Mouse (Mus musculus) G1E (cell line): ENCODE measurements around the gene Mtus2. TPM values are rescaled to one million over a fixed set of nuclear protein-coding genes. Genes with fewer than 3 reads are reported as not detected.

Experiments used
- ATAC-seq: 2 replicates; pipeline ENCODE4 v1.8.0; 2016; ENCODE audit warnings: mild to moderate bottlenecking; ENCODE audit not compliant: insufficient number of reproducible peaks, poor library complexity, low FRiP score, severe bottlenecking; ENCODE audit errors: extremely low read depth
- DNase-seq: peaks from one replicate; pipeline ENCODE4 v3.0.0; 2012; ENCODE audit warnings: low spot score
- H3K27me3 ChIP-seq: 2 replicates; pipeline ENCODE4 v1.6.1; 2012; ENCODE audit warnings: mild to moderate bottlenecking, low read length, inconsistent platforms; ENCODE audit not compliant: insufficient read depth
- H3K36me3 ChIP-seq: replicated peaks from 2 replicates; pipeline ENCODE3; 2012; ENCODE audit warnings: mild to moderate bottlenecking, inconsistent platforms
- H3K4me1 ChIP-seq: 2 replicates; pipeline ENCODE4 v1.6.1; 2012; ENCODE audit warnings: low read depth, low read length, inconsistent platforms, mixed read lengths; ENCODE audit not compliant: insufficient read depth
- H3K4me3 ChIP-seq: 2 replicates; pipeline ENCODE4 v1.5.1; 2012; ENCODE audit warnings: low read depth, mild to moderate bottlenecking, inconsistent platforms, low read length, moderate library complexity, mixed read lengths
- H3K9me3 ChIP-seq: replicated peaks from 2 replicates; pipeline ENCODE4 v1.6.1; 2012; ENCODE audit warnings: inconsistent platforms
- CTCF ChIP-seq: IDR thresholded peaks from 2 replicates; pipeline ENCODE4 v1.5.1; 2012; ENCODE audit warnings: low read depth, low read length, inconsistent platforms, mixed read lengths
- GATA1 ChIP-seq: IDR thresholded peaks from 2 replicates; pipeline ENCODE4 v1.6.1; 2012; ENCODE audit warnings: borderline replicate concordance, low read length, inconsistent platforms, mixed read lengths
- GATA2 ChIP-seq: IDR thresholded peaks from 2 replicates; pipeline ENCODE4 v1.6.1; 2012; ENCODE audit warnings: low read depth, low read length, inconsistent platforms, borderline replicate concordance
- POLR2AphosphoS5 ChIP-seq: IDR thresholded peaks from 2 replicates; pipeline ENCODE4 v1.6.1; 2012; ENCODE audit warnings: low read depth, low read length, inconsistent platforms; ENCODE audit not compliant: insufficient replicate concordance
- TAL1 ChIP-seq: conservative IDR thresholded peaks from 2 replicates; pipeline ENCODE4 v1.6.1; 2012; ENCODE audit warnings: low read depth, low read length, inconsistent platforms, mixed read lengths
- polyA plus RNA-seq: library from polyadenylated mRNA; stranded (reverse); fragments of >175 nt; gene quantifications from 2 replicates; pipeline ENCODE4 v1.2.3, GENCODE M21; 2012
- total RNA-seq, 2 experiments: library from RNA; stranded (forward) in 1 of 2; stranded (reverse) in 1 of 2; fragments of 200-1000 nt in 1 of 2; fragments of >200 nt in 1 of 2; fragmentation: Nextera tagmentation in 1 of 2; gene quantifications; 2 replicates each; pipeline ENCODE4 v1.2.3; 2014 to 2017

The Mtus2 gene
- total and polyA plus RNA-seq, 3 experiments = 1.1 TPM; not detected in 2

DNA sequence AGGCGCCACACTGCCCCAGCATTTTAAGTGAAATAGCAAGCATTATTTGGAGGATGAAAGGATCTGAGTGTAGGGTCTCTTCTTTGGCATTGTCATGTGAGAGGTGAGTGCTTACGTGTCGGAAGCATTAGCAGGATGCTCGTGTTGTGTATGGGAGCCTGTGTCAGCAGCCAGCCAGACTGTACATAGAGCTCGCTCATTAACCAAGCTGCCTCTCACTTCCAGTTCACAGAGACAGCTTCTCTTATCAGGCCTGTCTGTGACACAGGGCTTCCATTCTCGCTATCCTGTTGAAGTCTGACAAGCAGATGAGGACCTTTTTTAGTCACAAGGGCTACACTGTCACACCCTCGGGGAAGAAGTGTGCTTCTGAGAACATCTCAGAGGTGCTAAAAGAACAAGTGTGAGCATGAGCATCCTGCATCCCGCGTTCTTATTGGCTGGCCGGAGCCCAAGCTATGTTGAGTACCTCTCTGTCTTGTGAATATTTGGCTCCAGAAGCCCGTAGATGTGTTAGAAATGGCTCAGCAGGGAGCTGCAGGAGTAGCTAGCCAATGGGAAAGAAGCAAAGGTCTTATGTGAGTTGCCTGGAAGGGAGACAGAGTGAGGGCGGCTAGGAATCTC is 189.2 kb downstream of the Mtus2 start:
- Histone ChIP-seq H3K4me3 (no peak overlapping the region), H3K27me3 (no peaks in the 10 kb centered on the region), H3K4me1 (no peaks in the 10 kb centered on the region), H3K9me3 (peaks cover 58% of the 10 kb centered on the region), H3K36me3 (no peaks in the 10 kb centered on the region)
- ATAC-seq = no peak
- TF ChIP-seq TAL1 = no peak
- no peak for TF ChIP-seq GATA1
- no peak for TF ChIP-seq GATA2
- no peak for TF ChIP-seq CTCF
- TF ChIP-seq POLR2AphosphoS5 = no peak
- no peak for DNase-seq

- no peak for TF ChIP-seq GATA1
- ATAC-seq = no peak
- Histone ChIP-seq H3K4me3 (no peak overlapping the region), H3K27me3 (no peaks in the 10 kb centered on the region), H3K4me1 (no peaks in the 10 kb centered on the region), H3K9me3 (peaks cover 45% of the 10 kb centered on the region), H3K36me3 (no peaks in the 10 kb centered on the region)
- no peak for DNase-seq
Observed at GRCm38 (mm10) chr5:148151894-148152599, 194.9 kb downstream of the Mtus2 start.

DNA sequence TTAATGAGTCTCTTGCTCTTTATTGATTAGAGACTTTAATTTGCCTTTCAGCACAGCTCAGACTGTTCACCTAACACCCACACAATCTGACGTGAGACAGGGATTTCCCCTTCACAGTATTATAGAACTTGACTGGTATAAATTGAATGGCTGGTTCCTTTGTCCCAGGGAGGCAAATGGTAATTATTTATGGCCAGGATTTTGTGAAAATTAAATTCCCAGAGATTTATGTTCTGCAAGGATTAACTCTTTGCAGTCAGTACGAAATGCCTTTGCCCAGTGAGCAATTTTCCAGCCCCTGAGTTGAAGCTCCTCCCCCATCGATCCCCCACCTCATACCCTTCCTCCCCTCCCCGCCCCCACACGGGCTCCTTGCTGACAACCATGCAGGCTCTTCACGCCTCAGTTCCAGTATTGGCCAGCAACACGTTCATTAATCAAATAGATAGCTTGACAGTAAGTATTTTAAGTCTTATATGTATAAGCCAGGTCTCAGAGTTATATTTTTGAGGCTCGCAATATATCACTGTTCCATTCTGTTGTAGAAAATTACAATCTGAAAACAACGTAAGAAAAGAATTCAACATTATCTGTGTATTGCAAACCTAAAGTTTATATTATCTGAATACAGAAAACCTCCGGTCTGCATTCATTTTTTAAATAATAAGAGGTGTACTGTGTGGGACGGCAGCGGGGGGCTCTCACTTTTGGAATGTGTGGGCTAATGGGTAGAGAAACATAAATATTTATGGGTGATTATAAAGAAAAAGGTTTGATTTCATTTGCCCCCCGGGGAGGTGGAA is 195.7 kb downstream of the Mtus2 start:
- ATAC-seq (no peak), DNase-seq (no peak)
- Histone ChIP-seq H3K4me3 (no peak overlapping the region), H3K27me3 (no peaks in the 10 kb centered on the region), H3K36me3 (no peaks in the 10 kb centered on the region), H3K4me1 (no peaks in the 10 kb centered on the region), H3K9me3 (peaks cover 40% of the 10 kb centered on the region)
- TF ChIP-seq TAL1 = no peak
- no peak for TF ChIP-seq CTCF
- TF ChIP-seq GATA2 = no peak
- no peak for TF ChIP-seq GATA1
- no peak for TF ChIP-seq POLR2AphosphoS5

DNA sequence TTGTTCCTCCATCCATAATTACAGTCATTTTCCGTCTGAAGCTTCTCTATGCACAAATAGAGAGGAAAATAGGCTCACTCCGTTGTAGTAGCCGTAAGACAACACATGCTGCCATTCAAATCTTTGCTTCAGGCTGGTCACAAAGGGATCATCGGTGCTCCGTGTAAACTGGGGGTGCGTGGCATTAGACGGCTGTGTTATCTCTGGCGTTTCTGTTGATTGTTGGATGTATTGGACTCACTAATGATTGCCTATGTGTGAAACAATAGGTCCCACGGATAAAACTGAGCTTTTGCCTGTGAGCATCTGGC is 196.2 kb downstream of the Mtus2 start:
- no peaks in the 10 kb centered on the region for H3K4me1 ChIP-seq
- H3K36me3 ChIP-seq = no peaks in the 10 kb centered on the region
- H3K4me3 ChIP-seq = no peak overlapping the region
- DNase-seq (no peak), ATAC-seq (no peak)
- no peak for TF ChIP-seq POLR2AphosphoS5
- TF ChIP-seq GATA1 = no peak
- TF ChIP-seq GATA2 = no peak
- TF ChIP-seq TAL1 = no peak
- no peak for TF ChIP-seq CTCF
- H3K9me3 ChIP-seq = peaks cover 37% of the 10 kb centered on the region
- no peaks in the 10 kb centered on the region for H3K27me3 ChIP-seq

- TF ChIP-seq CTCF = no peak
- TF ChIP-seq POLR2AphosphoS5 = no peak
- TF ChIP-seq GATA1 = no peak
- TF ChIP-seq GATA2 = no peak
- no peak for TF ChIP-seq TAL1
- Histone ChIP-seq H3K36me3 (no peaks in the 10 kb centered on the region), H3K4me1 (no peaks in the 10 kb centered on the region), H3K9me3 (peaks cover 38% of the 10 kb centered on the region), H3K4me3 (no peak overlapping the region), H3K27me3 (no peaks in the 10 kb centered on the region)
- DNase-seq = no peak
- ATAC-seq = no peak
Observed at GRCm38 (mm10) chr5:148154727-148155126, 197.6 kb downstream of the Mtus2 start.

DNA sequence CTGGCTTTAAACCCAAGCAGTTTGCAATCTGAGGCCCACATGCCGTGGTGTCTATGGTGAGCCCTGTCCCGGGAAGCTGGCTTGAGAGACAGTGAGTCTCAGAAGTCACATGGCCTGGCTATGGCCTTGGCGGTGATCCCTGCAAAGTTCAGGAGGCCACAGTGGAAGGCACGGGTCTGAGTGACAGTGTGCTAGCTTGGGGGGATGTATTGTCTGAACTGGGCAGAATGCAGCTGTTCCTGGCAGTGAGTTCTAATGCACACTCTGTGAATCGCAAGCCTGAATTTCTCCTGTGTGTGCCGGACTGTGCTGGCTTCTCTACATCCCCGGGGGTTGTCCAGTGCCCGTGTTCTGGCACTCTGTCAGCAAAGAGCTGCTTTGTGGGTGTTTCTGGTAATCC is 202.2 kb downstream of the Mtus2 start:
- DNase-seq = no peak
- Histone ChIP-seq H3K36me3 (no peaks in the 10 kb centered on the region), H3K4me1 (no peaks in the 10 kb centered on the region), H3K9me3 (peaks cover 34% of the 10 kb centered on the region), H3K27me3 (no peaks in the 10 kb centered on the region), H3K4me3 (no peak overlapping the region)
- TF ChIP-seq TAL1 (no peak), GATA1 (no peak), GATA2 (no peak), CTCF (no peak), POLR2AphosphoS5 (no peak)
- ATAC-seq = no peak
